Mouse (Mus musculus) gastrocnemius, postnatal 4 days (tissue): ENCODE measurements around the gene Chrd. TPM values are rescaled to one million over a fixed set of nuclear protein-coding genes. Genes with fewer than 3 reads are reported as not detected.

Experiments
- total RNA-seq, 2 experiments: library from RNA; stranded (reverse); gene quantifications; 2 replicates each; pipeline ENCODE4 v1.2.3; 2021

Gene Chrd
- total RNA-seq, 2 experiments from 2014 or later: 10.6 to 10.7 TPM

Other genes starting within 250 kb of the Chrd start
- gene Eif2b5, start 234.3 kb upstream of the Chrd start, total RNA-seq: 10 to 100 TPM; 46.3 to 51.8 TPM
- 10 to 100 TPM; 60.7 to 63.6 TPM for gene Dvl3, start 216.1 kb upstream of the Chrd start, total RNA-seq
- 100 to 1,000 TPM; 234 to 258 TPM for gene Ap2m1, start 197.6 kb upstream of the Chrd start, total RNA-seq
- 10 to 100 TPM; 54.1 to 55.7 TPM for gene Abcf3, start 184.6 kb upstream of the Chrd start, total RNA-seq
- gene Vwa5b2, start 143.7 kb upstream of the Chrd start, total RNA-seq: under 1 TPM; 0.05 to 0.66 TPM
- 1 to 10 TPM; 8.2 to 8.8 TPM for gene Eef1akmt4, start 121.5 kb upstream of the Chrd start, total RNA-seq
- not detected for gene Gm49333, start 121.5 kb upstream of the Chrd start, total RNA-seq
- 10 to 100 TPM in 1 of 2 experiments, 1 to 10 TPM in 1; 8.7 to 11.0 TPM for gene Alg3, start 121.4 kb upstream of the Chrd start, total RNA-seq
- gene Camk2n2, start 111.8 kb upstream of the Chrd start, total RNA-seq: 1 to 10 TPM; 2.1 to 2.3 TPM
- gene Ece2, start 103.3 kb upstream of the Chrd start, total RNA-seq: 1 to 10 TPM in 1 of 2 experiments, under 1 TPM in 1; 0.74 to 2.4 TPM
- gene Psmd2, start 81.5 kb upstream of the Chrd start, total RNA-seq: 100 to 1,000 TPM; 179 to 195 TPM
- 100 to 1,000 TPM; 329 to 339 TPM for gene Eif4g1, start 64.8 kb upstream of the Chrd start, total RNA-seq
- 10 to 100 TPM; 40.5 to 44.9 TPM for gene Fam131a, start 39.9 kb upstream of the Chrd start, total RNA-seq
- 10 to 100 TPM; 20.1 to 20.6 TPM for gene Polr2h, start 15.5 kb upstream of the Chrd start, total RNA-seq
- gene Clcn2, start 15.4 kb upstream of the Chrd start, total RNA-seq: 1 to 10 TPM; 4.5 to 4.9 TPM
- 1 to 10 TPM; 1.5 to 1.7 TPM for gene Thpo, start 1.4 kb downstream of the Chrd start, total RNA-seq